Mouse (Mus musculus) heart, embryonic 13.5 days (tissue): ENCODE data around the gene Catsper2. TPM values are rescaled to one million over a fixed set of nuclear protein-coding genes. Genes with fewer than 3 reads are reported as not detected.

Source experiments
- ATAC-seq: fragments of 200-750 bp; cut with Nextera tagmentation; 2 replicates; pipeline ENCODE4 v1.8.0; 2017; ENCODE audit warnings: moderate TSS enrichment; ENCODE audit not compliant: insufficient number of reproducible peaks, low FRiP score, low TSS enrichment; ENCODE audit errors: extremely low read depth
- H3K27ac ChIP-seq: fragments of 300-500 bp; sonication (generic); replicated peaks from 2 replicates; pipeline ENCODE4 v1.5.1; 2015; ENCODE audit warnings: moderate library complexity, mild to moderate bottlenecking, inconsistent platforms
- H3K27me3 ChIP-seq: fragments of 300-500 bp; sonication (generic); replicated peaks from 2 replicates; pipeline ENCODE4 v1.6.1; 2015; ENCODE audit warnings: mild to moderate bottlenecking, inconsistent platforms
- H3K36me3 ChIP-seq: fragments of 300-500 bp; sonication (generic); 2 replicates; pipeline ENCODE4 v1.6.1; 2015; ENCODE audit warnings: mild to moderate bottlenecking, inconsistent platforms
- H3K4me1 ChIP-seq: fragments of 300-500 bp; sonication (generic); 2 replicates; pipeline ENCODE4 v1.6.1; 2015; ENCODE audit warnings: inconsistent platforms
- H3K4me2 ChIP-seq: fragments of 300-500 bp; sonication (generic); 2 replicates; pipeline ENCODE4 v1.6.1; 2015; ENCODE audit warnings: inconsistent platforms, mild to moderate bottlenecking, moderate library complexity
- H3K4me3 ChIP-seq: fragments of 300-500 bp; sonication (generic); 2 replicates; pipeline ENCODE4 v1.5.1; 2015; ENCODE audit warnings: moderate library complexity, mild to moderate bottlenecking, inconsistent platforms
- H3K9ac ChIP-seq: fragments of 300-500 bp; sonication (generic); 2 replicates; pipeline ENCODE4 v1.6.1; 2015; ENCODE audit warnings: inconsistent platforms, mild to moderate bottlenecking, moderate library complexity
- H3K9me3 ChIP-seq: fragments of 300-500 bp; sonication (generic); 2 replicates; pipeline ENCODE4 v1.6.1; 2016; ENCODE audit warnings: inconsistent platforms
- WGBS: fragments of 180-500 bp; shearing (Covaris S2); methylation state at CpG from one replicate; pipeline ENCODE4 v1.1.7; 2015; ENCODE audit warnings: mixed read lengths; 5-methylcytosine and 5-hydroxymethylcytosine counted together
- polyA plus RNA-seq: library from polyadenylated mRNA; unstranded; fragments of >200 nt; fragmentation: Nextera tagmentation; extraction: Ambion mirVana; gene quantifications from 2 replicates; pipeline ENCODE4 v1.2.1, GENCODE M21; 2015

Gene Catsper2
- 2.2 and 2.7 TPM in 2 replicates for polyA plus RNA-seq

GRCm38 (mm10) chr2:121413387-121414042 lies at the start of gene Catsper2, which contains the start of gene Pdia3:
Catsper2 (minus strand) TSS chr2:121413792.
Pdia3 (plus strand) TSS chr2:121413775.
- no peaks in the 10 kb centered on the region for H3K27me3 ChIP-seq
- H3K4me2 ChIP-seq: peak within 1 kb of the TSS; percentile 82
- H3K27ac ChIP-seq: peak within 1 kb of the TSS; percentile 99
- peaks cover 27% of the 10 kb centered on the region for H3K36me3 ChIP-seq
- ATAC-seq: peak; percentile 98
- H3K9ac ChIP-seq: peak within 1 kb of the TSS; percentile 100
- H3K9me3 ChIP-seq: no peaks in the 10 kb centered on the region
- H3K4me1 ChIP-seq: peaks cover 41% of the 10 kb centered on the region
- peak within 1 kb of the TSS; percentile 100 for H3K4me3 ChIP-seq
- under 1% methylated on average over 68 of the region's 68 CpGs for WGBS

- H3K9me3 ChIP-seq: no peaks in the 10 kb centered on the region
- H3K4me1 ChIP-seq: peaks cover 18% of the 10 kb centered on the region
- no peak overlapping the region for H3K4me3 ChIP-seq
- H3K27ac ChIP-seq: no peak overlapping the region
- 77% methylated on average over 2 of the region's 2 CpGs for WGBS
- H3K36me3 ChIP-seq: peaks cover 32% of the 10 kb centered on the region
- no peak overlapping the region for H3K9ac ChIP-seq
- H3K4me2 ChIP-seq: no peak overlapping the region
- no peaks in the 10 kb centered on the region for H3K27me3 ChIP-seq
- no peak for ATAC-seq
These were observed 46.5 kb upstream of the Catsper2 start for GRCm38 (mm10) chr2:121460071-121460470.

GRCm38 (mm10) chr2:121456692-121457642 lies 43.4 kb upstream of the Catsper2 start, which contains the start of gene Serinc4:
Serinc4 (minus strand) TSS chr2:121456781.
- WGBS: 2% methylated on average over 41 of the region's 41 CpGs

GRCm38 (mm10) chr2:121455534-121455933 lies 41.9 kb upstream of the Catsper2 start:
- H3K9me3 ChIP-seq: no peaks in the 10 kb centered on the region
- no peak overlapping the region for H3K27ac ChIP-seq
- no peak overlapping the region for H3K4me2 ChIP-seq
- H3K36me3 ChIP-seq: peaks cover 66% of the 10 kb centered on the region
- ATAC-seq: no peak
- no peaks in the 10 kb centered on the region for H3K27me3 ChIP-seq
- H3K4me1 ChIP-seq: peaks cover 50% of the 10 kb centered on the region
- H3K9ac ChIP-seq: no peak overlapping the region
- H3K4me3 ChIP-seq: no peak overlapping the region
- WGBS: 79% methylated on average over 5 of the region's 5 CpGs

More at GRCm38 (mm10) chr2:121456692-121457642, 43.4 kb upstream of the Catsper2 start, which contains the start of gene Serinc4:
- peak within 1 kb of the TSS; percentile 81 for H3K27ac ChIP-seq
- ATAC-seq: peak; percentile 60
- peak within 1 kb of the TSS; percentile 85 for H3K9ac ChIP-seq
- peaks cover 40% of the 10 kb centered on the region for H3K4me1 ChIP-seq
- peaks cover 63% of the 10 kb centered on the region for H3K36me3 ChIP-seq
- no peaks in the 10 kb centered on the region for H3K9me3 ChIP-seq
- H3K4me3 ChIP-seq: peak within 1 kb of the TSS; percentile 66
- peak within 1 kb of the TSS; percentile 76 for H3K4me2 ChIP-seq
- no peaks in the 10 kb centered on the region for H3K27me3 ChIP-seq

- H3K27me3 ChIP-seq: no peaks in the 10 kb centered on the region
- H3K36me3 ChIP-seq: peaks cover 53% of the 10 kb centered on the region
- no peak overlapping the region for H3K4me3 ChIP-seq
- H3K9ac ChIP-seq: peak overlapping the region; percentile 37; the same call in 1 of the 2 replicates
- peak overlapping the region; percentile 84 for H3K27ac ChIP-seq
- WGBS: 83% methylated on average over 6 of the region's 6 CpGs
- no peak for ATAC-seq
- H3K4me2 ChIP-seq: no peak overlapping the region; the same call in 1 of the 2 replicates
- peaks cover 54% of the 10 kb centered on the region for H3K4me1 ChIP-seq
- no peaks in the 10 kb centered on the region for H3K9me3 ChIP-seq
These were observed 40.3 kb upstream of the Catsper2 start for GRCm38 (mm10) chr2:121453917-121454316.

GRCm38 (mm10) chr2:121452990-121453389 lies 39.4 kb upstream of the Catsper2 start, which contains the start of gene Hypk:
Hypk (plus strand) TSS chr2:121453290.
- Histone ChIP-seq H3K4me2 (peak within 1 kb of the TSS; percentile 48), H3K4me3 (peak within 1 kb of the TSS; percentile 19; the same call in 1 of the 2 replicates), H3K27me3 (no peaks in the 10 kb centered on the region), H3K36me3 (peaks cover 45% of the 10 kb centered on the region), H3K27ac (peak within 1 kb of the TSS; percentile 84), H3K9me3 (no peaks in the 10 kb centered on the region), H3K9ac (peak within 1 kb of the TSS; percentile 64), H3K4me1 (peaks cover 51% of the 10 kb centered on the region)
- WGBS: 51% methylated on average over 4 of the region's 4 CpGs
- no peak for ATAC-seq

- 57% methylated on average over 4 of the region's 4 CpGs for WGBS
- Histone ChIP-seq H3K4me1 (peaks cover 51% of the 10 kb centered on the region), H3K9ac (peak overlapping the region; percentile 64), H3K9me3 (no peaks in the 10 kb centered on the region), H3K27ac (peak overlapping the region; percentile 84), H3K36me3 (peaks cover 45% of the 10 kb centered on the region), H3K4me2 (peak overlapping the region; percentile 48), H3K4me3 (peak overlapping the region; percentile 19; the same call in 1 of the 2 replicates), H3K27me3 (no peaks in the 10 kb centered on the region)
- ATAC-seq: no peak
These were observed 38.8 kb upstream of the Catsper2 start for GRCm38 (mm10) chr2:121452361-121452760.

GRCm38 (mm10) chr2:121450093-121450492 lies 36.5 kb upstream of the Catsper2 start:
- Histone ChIP-seq H3K9me3 (no peaks in the 10 kb centered on the region), H3K4me2 (peak overlapping the region; percentile 95), H3K27ac (peak overlapping the region; percentile 99), H3K27me3 (no peaks in the 10 kb centered on the region), H3K4me3 (peak overlapping the region; percentile 88), H3K36me3 (peaks cover 43% of the 10 kb centered on the region), H3K4me1 (peaks cover 44% of the 10 kb centered on the region), H3K9ac (peak overlapping the region; percentile 100)
- ATAC-seq: no peak
- WGBS: 2% methylated on average over 7 of the region's 7 CpGs

- WGBS: under 1% methylated on average over 54 of the region's 54 CpGs
- H3K36me3 ChIP-seq: peaks cover 37% of the 10 kb centered on the region
- peaks cover 44% of the 10 kb centered on the region for H3K4me1 ChIP-seq
- H3K4me2 ChIP-seq: peak overlapping the region; percentile 95
- H3K27ac ChIP-seq: peak overlapping the region; percentile 99
- no peaks in the 10 kb centered on the region for H3K27me3 ChIP-seq
- H3K9ac ChIP-seq: peak overlapping the region; percentile 100
- peak; percentile 16 for ATAC-seq
- no peaks in the 10 kb centered on the region for H3K9me3 ChIP-seq
- peak overlapping the region; percentile 88 for H3K4me3 ChIP-seq
These were observed 36.0 kb upstream of the Catsper2 start for GRCm38 (mm10) chr2:121449545-121450011.

- peak; percentile 98 for ATAC-seq
- peaks cover 31% of the 10 kb centered on the region for H3K36me3 ChIP-seq
- peaks cover 41% of the 10 kb centered on the region for H3K4me1 ChIP-seq
- peak within 1 kb of the TSS; percentile 95 for H3K4me2 ChIP-seq
- H3K9me3 ChIP-seq: no peaks in the 10 kb centered on the region
- H3K27me3 ChIP-seq: no peaks in the 10 kb centered on the region
- H3K4me3 ChIP-seq: peak within 1 kb of the TSS; percentile 88
- under 1% methylated on average over 73 of the region's 74 CpGs for WGBS
- H3K9ac ChIP-seq: peak within 1 kb of the TSS; percentile 100
- H3K27ac ChIP-seq: peak within 1 kb of the TSS; percentile 99
These were observed 35.3 kb upstream of the Catsper2 start, which contains the start of gene Serf2 for GRCm38 (mm10) chr2:121448739-121449535. Serf2 (plus strand) TSS chr2:121449195.
